Mouse (Mus musculus) olfactory bulb, adult 2 months (tissue): ENCODE measurements at regions not wholly inside any gene's neighbourhood (a gene's known extent, or its start where the extent isn't known, plus 50 kb on each side); places are given as distances from the start of the nearest gene placed in this dataset.
A peak's percentile ranks its signal among the peaks of the same experiment; 100 is the strongest.
"Not testable (repeated sequence)": the region's sequence is repeated elsewhere in the genome, so short reads cannot be mapped to it uniquely, and the experiment has no call there.

ENCODE experiments used
- H3K27ac ChIP-seq: fragments of 200-500 bp; 2 replicates; pipeline ENCODE4 v1.5.1; 2012; ENCODE audit warnings: low read depth, low read length; ENCODE audit not compliant: insufficient read depth
- H3K4me1 ChIP-seq: fragments of 200-500 bp; 2 replicates; pipeline ENCODE4 v1.6.1; 2012; ENCODE audit warnings: low read length; ENCODE audit not compliant: control insufficient read depth, insufficient read depth
- H3K4me3 ChIP-seq: fragments of 200-500 bp; 2 replicates; pipeline ENCODE4 v1.5.1; 2012; ENCODE audit warnings: mild to moderate bottlenecking, low read depth, low read length, moderate library complexity; ENCODE audit not compliant: insufficient read depth
- CTCF ChIP-seq: fragments of 200-500 bp; IDR thresholded peaks from 2 replicates; pipeline ENCODE4 v1.5.1; 2012; ENCODE audit warnings: low read depth, mild to moderate bottlenecking, low read length, moderate library complexity; ENCODE audit not compliant: insufficient read depth
- POLR2A ChIP-seq: fragments of 200-500 bp; IDR thresholded peaks from 2 replicates; pipeline ENCODE4 v1.6.1; 2012; ENCODE audit warnings: mild to moderate bottlenecking, low read depth, low read length, moderate library complexity; ENCODE audit not compliant: insufficient read depth
- WGBS: fragments of 180-500 bp; shearing (Covaris S2); methylation state at CpG from one replicate; pipeline ENCODE4 v1.1.7; 2018; 5-methylcytosine and 5-hydroxymethylcytosine counted together

DNA sequence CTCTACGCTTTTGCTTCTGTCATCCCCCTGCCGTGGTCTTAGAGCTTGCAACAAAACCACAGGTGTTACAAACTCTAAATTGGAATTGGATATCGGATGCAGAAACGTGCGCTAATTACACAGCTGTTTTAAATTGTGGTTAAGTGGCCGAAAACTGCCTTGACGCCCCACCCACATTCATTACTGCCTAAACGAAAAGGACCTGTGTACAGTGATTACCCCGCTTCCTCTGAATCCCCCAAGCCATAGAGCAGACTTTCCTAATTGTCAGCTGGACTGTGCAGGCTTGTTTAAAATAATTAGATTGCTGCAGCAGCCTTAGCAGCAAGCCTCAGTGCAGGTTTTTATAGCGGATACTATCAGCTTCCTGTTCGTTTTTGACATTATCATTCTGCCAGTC, 94.7 kb downstream of the Cxxc4 start:
- TF ChIP-seq CTCF (no peak), POLR2A (no peak)
- no peak overlapping the region for H3K27ac ChIP-seq
- WGBS, result 3% methylated on average over 11 of the region's 11 CpGs

DNA sequence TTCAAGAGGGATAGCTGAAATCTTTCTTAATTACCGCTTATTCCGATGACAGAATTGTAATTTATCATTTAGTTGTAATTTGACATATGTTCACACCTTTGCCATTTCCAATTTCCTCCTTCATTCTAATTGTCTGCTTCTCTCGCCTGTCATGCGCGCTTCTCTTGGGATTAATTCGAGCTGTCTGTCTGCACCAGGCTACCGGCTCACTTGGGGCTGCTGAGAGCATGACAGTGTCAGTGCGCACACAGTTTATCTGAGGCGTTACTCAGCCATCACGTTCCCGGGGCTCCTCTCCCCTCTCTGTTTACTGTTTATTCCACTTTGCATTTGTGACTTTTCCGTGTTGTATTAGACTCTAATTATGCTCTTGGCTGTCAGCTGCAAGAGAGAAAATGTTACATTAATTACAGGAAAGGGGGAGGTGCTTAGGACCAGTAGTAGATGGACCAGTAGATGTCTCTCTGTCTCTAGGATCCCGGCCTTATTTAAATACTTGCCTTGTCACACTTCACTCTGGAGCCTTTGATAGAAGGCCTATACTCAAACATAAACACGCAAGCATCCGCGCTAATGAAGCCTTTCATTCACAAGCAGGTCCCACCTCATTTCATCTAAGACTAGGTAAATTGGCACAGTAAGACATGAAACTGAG, 95.3 kb downstream of the Cxxc4 start:
- no peak for TF ChIP-seq CTCF
- no peak for TF ChIP-seq POLR2A
- H3K4me3 ChIP-seq, result peak overlapping the region; percentile 30
- no peak overlapping the region for H3K27ac ChIP-seq

More for the DNA sequence above, 94.7 kb downstream of the Cxxc4 start:
- peak overlapping the region; percentile 25 for H3K4me3 ChIP-seq
- H3K4me1 ChIP-seq, result no peaks in the 10 kb centered on the region

DNA sequence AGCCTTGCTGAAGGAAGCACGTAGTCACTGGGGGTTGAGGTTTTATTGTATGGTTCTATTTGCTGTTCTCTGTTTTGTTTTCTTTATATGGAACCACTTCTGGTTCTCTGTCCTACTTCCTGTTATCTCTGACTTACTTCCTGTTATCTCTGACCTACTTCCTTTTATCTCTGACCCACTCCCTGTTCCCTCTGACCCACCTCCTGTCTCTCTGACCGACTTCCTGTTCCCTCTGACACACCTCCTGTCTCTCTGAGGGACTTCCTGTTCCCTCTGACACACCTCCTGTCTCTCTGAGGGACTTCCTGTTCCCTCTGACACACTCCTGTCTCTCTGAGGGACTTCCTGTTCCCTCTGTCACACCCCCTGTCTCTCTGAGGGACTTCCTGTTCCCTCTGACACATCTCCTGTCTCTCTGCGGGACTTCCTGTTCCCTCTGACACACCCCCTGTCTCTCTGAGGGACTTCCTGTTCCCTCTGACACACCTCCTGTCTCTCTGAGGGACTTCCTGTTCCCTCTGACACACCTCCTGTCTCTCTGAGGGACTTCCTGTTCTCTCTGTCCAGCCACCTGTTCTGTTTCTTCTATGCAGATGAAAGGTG, 102.9 kb downstream of the Cxxc4 start:
- WGBS, result 97% methylated on average over 3 of the region's 3 CpGs
- H3K4me3 ChIP-seq, H3K27ac ChIP-seq, H3K4me1 ChIP-seq: not testable (repeated sequence)

More for the DNA sequence above, 95.3 kb downstream of the Cxxc4 start:
- 30% methylated on average over 16 of the region's 16 CpGs for WGBS
- no peaks in the 10 kb centered on the region for H3K4me1 ChIP-seq

DNA sequence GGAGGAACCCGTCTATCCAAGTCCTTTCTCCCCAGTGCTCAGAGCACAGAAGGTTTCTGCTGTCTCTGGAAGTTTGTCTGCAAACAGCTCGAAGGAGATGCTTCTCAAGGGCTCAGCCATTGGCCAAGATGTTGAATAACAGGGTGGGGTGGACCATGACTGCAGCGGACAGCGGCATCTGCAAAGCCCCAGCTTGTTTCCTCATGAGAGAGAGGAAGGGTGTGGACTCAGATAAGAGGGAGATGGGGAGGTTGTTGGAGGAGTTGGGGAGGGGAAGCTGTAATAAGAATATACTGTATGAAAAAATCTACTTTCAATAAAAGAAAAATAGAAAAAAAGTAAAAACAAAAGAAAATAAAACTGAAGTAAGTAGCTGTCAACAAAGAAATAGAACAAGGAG, 129.7 kb downstream of the Cxxc4 start:
- 88% methylated on average over 4 of the region's 4 CpGs for WGBS
- no peak for TF ChIP-seq POLR2A
- TF ChIP-seq CTCF, result no peak
- Histone ChIP-seq H3K4me1 (no peaks in the 10 kb centered on the region), H3K4me3 (no peak overlapping the region), H3K27ac (no peak overlapping the region)

DNA sequence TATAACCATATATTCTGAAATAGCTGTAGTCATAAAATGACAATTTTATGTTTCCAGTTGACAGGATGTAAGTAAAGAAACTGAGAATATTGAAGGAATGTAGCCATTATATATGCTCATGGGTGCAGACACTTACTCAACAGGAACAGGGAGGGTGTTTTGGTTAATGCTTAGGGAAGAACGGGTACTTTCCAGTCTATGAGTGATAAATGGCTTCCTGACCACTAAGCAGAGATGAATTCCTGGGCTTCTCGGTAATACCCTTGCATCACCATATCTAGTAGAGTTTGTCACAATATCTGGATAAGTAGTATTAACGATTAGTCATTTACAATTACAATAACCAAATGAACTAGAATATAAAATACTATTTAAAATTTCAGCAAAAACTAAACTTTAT, 130.5 kb downstream of the Cxxc4 start:
- no peak for TF ChIP-seq CTCF
- no peak for TF ChIP-seq POLR2A
- Histone ChIP-seq H3K27ac (no peak overlapping the region), H3K4me3 (no peak overlapping the region), H3K4me1 (no peaks in the 10 kb centered on the region)
- 87% methylated on average over 3 of the region's 3 CpGs for WGBS

DNA sequence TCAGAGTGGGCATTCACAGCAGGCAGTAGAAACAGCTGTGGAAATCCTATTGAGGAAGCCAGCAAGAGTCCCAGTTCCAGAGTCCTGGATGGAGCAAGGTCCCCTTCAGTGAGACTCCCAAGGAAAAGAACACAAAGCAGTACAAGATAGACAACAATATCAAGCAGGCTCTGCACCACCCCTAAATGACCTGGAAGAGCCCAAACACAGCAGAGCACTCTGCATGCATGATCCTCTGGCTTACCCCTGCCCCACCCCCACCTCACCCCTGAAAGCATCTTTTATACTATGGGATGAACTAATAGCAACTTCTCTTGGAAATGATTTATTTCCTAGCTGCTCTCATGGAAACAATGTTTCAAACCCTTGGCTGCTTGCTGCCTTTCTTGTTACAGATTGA, 132.3 kb downstream of the Cxxc4 start:
- no peak overlapping the region for H3K4me3 ChIP-seq
- H3K27ac ChIP-seq, result no peak overlapping the region
- no peaks in the 10 kb centered on the region for H3K4me1 ChIP-seq
- no peak for TF ChIP-seq POLR2A
- TF ChIP-seq CTCF, result no peak

DNA sequence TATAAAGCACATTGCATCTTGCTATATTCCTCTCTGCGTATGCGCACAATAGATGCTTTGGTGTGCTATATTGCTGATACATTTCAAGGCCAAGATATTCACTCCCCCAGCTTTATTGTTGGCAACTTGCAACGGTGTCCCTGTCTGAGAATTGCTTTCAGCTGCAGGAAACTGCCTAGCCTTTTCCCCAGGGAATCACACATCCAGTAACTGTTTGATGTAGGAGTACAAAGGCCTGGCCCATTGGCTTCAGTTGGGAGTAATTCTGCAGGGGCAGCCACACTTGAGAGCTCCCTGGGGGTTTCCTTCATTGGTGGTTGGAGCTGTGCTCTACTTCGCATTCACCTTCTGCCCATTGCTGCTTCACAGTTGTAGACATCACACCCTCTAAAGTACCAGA, 132.8 kb downstream of the Cxxc4 start:
- Histone ChIP-seq H3K27ac (no peak overlapping the region), H3K4me1 (no peaks in the 10 kb centered on the region), H3K4me3 (no peak overlapping the region)
- TF ChIP-seq CTCF, result no peak
- TF ChIP-seq POLR2A, result no peak
- 67% methylated on average over 4 of the region's 4 CpGs for WGBS

DNA sequence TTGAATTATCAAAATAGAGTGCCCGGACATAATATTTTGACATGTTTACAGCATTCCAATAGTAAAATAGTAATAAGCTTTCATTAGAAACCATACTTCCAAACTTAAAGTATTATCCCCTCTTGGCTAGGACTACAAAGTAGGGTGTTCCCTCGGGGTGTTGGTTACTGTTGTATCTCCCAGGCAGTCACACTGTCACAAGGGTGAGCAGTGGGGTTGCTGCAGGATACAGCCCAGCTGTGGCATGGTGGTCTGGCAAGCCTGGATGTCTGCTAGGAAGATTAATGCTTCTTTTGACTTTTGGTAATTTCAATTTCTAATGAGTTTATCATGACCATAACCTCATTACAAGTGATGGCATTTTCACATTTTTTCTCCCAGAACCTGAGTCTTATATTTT, 143.3 kb downstream of the Cxxc4 start:
- Histone ChIP-seq H3K4me1 (no peaks in the 10 kb centered on the region), H3K27ac (no peak overlapping the region), H3K4me3 (no peak overlapping the region)
- TF ChIP-seq CTCF (no peak), POLR2A (no peak)
- 80% methylated on average over 2 of the region's 2 CpGs for WGBS

DNA sequence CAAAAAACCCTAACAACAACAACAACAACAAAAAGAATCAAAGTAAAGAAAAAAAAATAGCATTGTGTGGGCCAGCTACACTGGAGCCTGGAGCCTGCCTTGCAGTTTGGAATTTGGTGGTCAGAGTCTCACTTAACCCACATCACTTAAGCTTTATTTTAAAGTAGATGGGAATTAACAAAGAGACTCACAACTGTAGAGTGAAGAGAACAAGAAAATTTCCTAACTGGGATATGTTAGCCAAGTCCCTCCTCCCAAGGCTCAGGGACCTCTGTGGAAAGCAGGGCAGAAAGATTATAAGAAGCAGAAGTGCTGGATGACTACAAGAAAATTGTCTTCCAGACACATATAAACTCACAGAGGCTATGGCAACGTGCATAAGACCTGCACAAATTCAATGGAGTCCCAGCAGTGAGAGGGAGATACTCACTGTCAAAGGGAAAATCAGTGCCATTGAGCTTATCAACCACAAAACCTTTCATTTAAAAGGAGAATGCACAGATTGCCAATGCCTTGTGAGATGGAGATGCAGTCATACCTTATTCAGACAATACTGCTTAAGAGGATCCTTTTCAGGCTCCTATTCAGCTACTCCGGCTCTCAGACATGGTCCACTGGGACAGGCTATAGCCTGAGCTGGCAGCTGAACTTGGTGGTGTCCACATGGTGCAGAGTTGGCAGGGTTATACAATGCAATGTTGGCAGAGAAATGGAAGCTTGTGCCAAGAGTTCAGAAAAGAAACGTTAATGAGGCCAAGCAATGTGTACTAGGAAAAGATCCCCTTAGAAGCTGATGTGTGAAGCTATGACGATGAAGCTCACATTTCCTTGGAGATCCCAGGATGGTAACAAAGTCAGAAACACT, 154.4 kb downstream of the Cxxc4 start:
- Histone ChIP-seq H3K4me3 (no peak overlapping the region), H3K27ac (no peak overlapping the region), H3K4me1 (no peaks in the 10 kb centered on the region)
- 30% methylated on average over 4 of the region's 4 CpGs for WGBS
- TF ChIP-seq CTCF (no peak), POLR2A (no peak)
